Mouse (Mus musculus) ES-E14 (cell line): Measurements from ENCODE around the gene Nr4a1.

Experiments
- MAFK ChIP-seq: IDR thresholded peaks from 2 replicates; pipeline ENCODE4 v1.6.1; 2014; ENCODE audit warnings: mild to moderate bottlenecking, low read depth, low read length, inconsistent platforms; ENCODE audit not compliant: insufficient read depth
- ZNF384 ChIP-seq: IDR thresholded peaks from 2 replicates; pipeline ENCODE4 v1.6.1; 2012; ENCODE audit warnings: low read depth, low read length, inconsistent platforms

- TF ChIP-seq ZNF384: no peak
- no peak for TF ChIP-seq MAFK
Observed at GRCm38 (mm10) chr15:101227971-101228370, 26.1 kb upstream of the Nr4a1 start.
